Mouse (Mus musculus) heart, embryonic 15.5 days (tissue): ENCODE results near the gene Gm42791. TPM values are rescaled to one million over a fixed set of nuclear protein-coding genes. Genes with fewer than 3 reads are reported as not detected.

Experiments used
- ATAC-seq: fragments of 200-750 bp; cut with Nextera tagmentation; replicated peaks from 2 replicates; pipeline ENCODE4 v1.8.0; 2017; ENCODE audit warnings: low read depth, moderate TSS enrichment; ENCODE audit not compliant: insufficient number of reproducible peaks, insufficient read depth, low FRiP score
- H3K27ac ChIP-seq: fragments of 300-500 bp; sonication (generic); 2 replicates; pipeline ENCODE4 v1.5.1; 2015; ENCODE audit warnings: mild to moderate bottlenecking, inconsistent platforms
- H3K27me3 ChIP-seq: fragments of 300-500 bp; sonication (generic); 2 replicates; pipeline ENCODE4 v1.6.1; 2015; ENCODE audit warnings: inconsistent platforms
- H3K36me3 ChIP-seq: fragments of 300-500 bp; sonication (generic); 2 replicates; pipeline ENCODE4 v1.6.1; 2015; ENCODE audit warnings: mild to moderate bottlenecking, inconsistent platforms
- H3K4me1 ChIP-seq: fragments of 300-500 bp; sonication (generic); replicated peaks from 2 replicates; pipeline ENCODE4 v1.6.1; 2015; ENCODE audit warnings: inconsistent platforms
- H3K4me2 ChIP-seq: fragments of 300-500 bp; sonication (generic); 2 replicates; pipeline ENCODE4 v1.6.1; 2015; ENCODE audit warnings: inconsistent platforms, mild to moderate bottlenecking, moderate library complexity
- H3K4me3 ChIP-seq: fragments of 300-500 bp; sonication (generic); 2 replicates; pipeline ENCODE4 v1.5.1; 2015; ENCODE audit warnings: mild to moderate bottlenecking, inconsistent platforms
- H3K9ac ChIP-seq: fragments of 300-500 bp; sonication (generic); 2 replicates; pipeline ENCODE4 v1.6.1; 2015; ENCODE audit warnings: mild to moderate bottlenecking, inconsistent platforms
- H3K9me3 ChIP-seq: fragments of 300-500 bp; sonication (generic); replicated peaks from 2 replicates; pipeline ENCODE4 v1.6.1; 2016; ENCODE audit warnings: inconsistent platforms
- WGBS: fragments of 180-500 bp; shearing (Covaris S2); methylation state at CpG from one replicate; pipeline ENCODE4 v1.1.7; 2015; ENCODE audit warnings: mixed read lengths; 5-methylcytosine and 5-hydroxymethylcytosine counted together
- polyA plus RNA-seq: library from polyadenylated mRNA; unstranded; fragments of >200 nt; fragmentation: Nextera tagmentation; extraction: Ambion mirVana; gene quantifications from 2 replicates; pipeline ENCODE4 v1.2.1, GENCODE M21; 2015

Gene Gm42791
- polyA plus RNA-seq, 1 experiment from 2014 or later: 2.6 TPM

- no peak overlapping the region for H3K9ac ChIP-seq
- H3K4me3 ChIP-seq: no peak overlapping the region
- no peak overlapping the region for H3K27ac ChIP-seq
- H3K4me2 ChIP-seq: no peak overlapping the region
- H3K27me3 ChIP-seq: no peaks in the 10 kb centered on the region
- no peaks in the 10 kb centered on the region for H3K36me3 ChIP-seq
- no peaks in the 10 kb centered on the region for H3K9me3 ChIP-seq
- WGBS: 65% methylated on average over 9 of the region's 9 CpGs
- H3K4me1 ChIP-seq: peaks cover 16% of the 10 kb centered on the region; the same call in 1 of the 2 replicates
- ATAC-seq: no peak
Measured at GRCm38 (mm10) chr5:148948577-148948976, 46.4 kb downstream of the Gm42791 start.

- H3K27me3 ChIP-seq: no peaks in the 10 kb centered on the region
- H3K9me3 ChIP-seq: 0 out of 2 replicates have a peak, but pooled peaks cover 4% of the 10 kb centered on the region
- H3K36me3 ChIP-seq: no peaks in the 10 kb centered on the region
- H3K27ac ChIP-seq: no peak overlapping the region
- ATAC-seq: no peak
- peaks cover 11% of the 10 kb centered on the region; the same call in 1 of the 2 replicates for H3K4me1 ChIP-seq
- no peak overlapping the region for H3K9ac ChIP-seq
- H3K4me3 ChIP-seq: no peak overlapping the region
- no peak overlapping the region for H3K4me2 ChIP-seq
- 68% methylated on average over 4 of the region's 4 CpGs for WGBS
Measured at GRCm38 (mm10) chr5:148947412-148947811, 47.5 kb downstream of the Gm42791 start.

DNA sequence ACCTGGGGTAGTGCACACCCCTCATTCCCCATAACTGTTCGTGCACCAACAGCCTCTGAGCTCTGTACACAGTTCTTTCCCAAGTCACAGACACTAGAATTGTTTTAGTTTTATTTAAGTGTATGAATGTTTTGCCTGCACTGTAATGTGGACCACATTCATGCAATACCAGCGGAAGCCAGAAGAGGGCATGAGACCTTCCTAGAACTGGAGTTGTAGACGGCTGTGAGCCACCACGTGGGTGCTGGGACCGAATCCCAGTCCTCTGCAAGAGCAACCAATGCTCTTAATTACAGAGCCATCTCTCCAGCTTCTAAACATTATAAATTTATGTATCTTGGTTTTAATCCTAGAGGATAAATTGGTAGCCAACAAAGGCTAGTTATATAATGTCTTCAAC, 48.2 kb downstream of the Gm42791 start:
- no peak for ATAC-seq
- H3K4me2 ChIP-seq: no peak overlapping the region
- 0 out of 2 replicates have a peak, but pooled peaks cover 6% of the 10 kb centered on the region for H3K9me3 ChIP-seq
- 77% methylated on average over 5 of the region's 5 CpGs for WGBS
- H3K27ac ChIP-seq: no peak overlapping the region
- no peak overlapping the region for H3K9ac ChIP-seq
- no peaks in the 10 kb centered on the region for H3K27me3 ChIP-seq
- H3K36me3 ChIP-seq: no peaks in the 10 kb centered on the region
- no peak overlapping the region for H3K4me3 ChIP-seq
- H3K4me1 ChIP-seq: peaks cover 10% of the 10 kb centered on the region; the same call in 1 of the 2 replicates

DNA sequence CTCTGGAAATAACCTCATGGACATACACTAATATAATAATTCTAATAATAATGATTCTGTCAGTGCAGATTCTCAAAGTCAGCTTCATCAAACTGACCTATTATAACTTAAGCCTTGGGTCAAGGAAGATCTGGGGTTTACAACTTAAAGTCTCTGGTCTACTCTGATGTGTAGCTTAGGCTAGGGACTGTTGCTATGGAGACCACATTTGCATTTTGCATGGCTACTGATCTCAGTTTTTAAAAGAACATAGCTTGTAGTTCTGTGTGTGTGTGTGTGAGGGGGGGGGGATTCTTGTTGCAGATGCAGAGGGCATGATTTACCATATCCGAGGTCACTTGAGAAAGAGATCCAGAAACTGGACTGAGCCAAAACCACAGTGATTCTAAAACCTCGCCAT, 49.2 kb downstream of the Gm42791 start:
- Histone ChIP-seq H3K27me3 (no peaks in the 10 kb centered on the region), H3K4me2 (no peak overlapping the region), H3K36me3 (no peaks in the 10 kb centered on the region), H3K9ac (no peak overlapping the region), H3K4me3 (no peak overlapping the region), H3K4me1 (peaks cover 4% of the 10 kb centered on the region; the same call in 1 of the 2 replicates), H3K9me3 (0 out of 2 replicates have a peak, but pooled peaks cover 6% of the 10 kb centered on the region), H3K27ac (no peak overlapping the region)
- WGBS: 71% methylated on average over 2 of the region's 2 CpGs
- ATAC-seq: no peak

DNA sequence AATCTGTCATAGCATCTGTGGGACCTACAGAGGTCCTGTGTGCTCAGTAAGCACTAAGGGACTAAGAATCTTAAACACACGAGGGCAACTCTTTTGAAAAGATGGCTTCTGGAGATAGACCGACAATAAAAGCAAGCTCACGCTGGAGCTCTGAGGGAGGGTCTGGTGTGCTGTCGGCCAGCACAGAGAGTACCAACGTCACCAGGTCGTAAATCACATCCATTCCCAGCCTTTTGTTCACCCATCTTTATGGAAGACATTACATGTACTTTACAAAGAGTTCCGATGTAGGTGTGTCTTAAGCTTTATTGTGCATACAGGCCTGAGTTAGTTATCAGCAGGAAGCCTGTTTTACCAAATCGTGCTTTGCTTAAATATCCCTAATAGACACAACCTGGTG, 50.9 kb downstream of the Gm42791 start:
- Histone ChIP-seq H3K4me2 (no peak overlapping the region), H3K9ac (no peak overlapping the region), H3K4me3 (no peak overlapping the region), H3K27me3 (no peaks in the 10 kb centered on the region), H3K27ac (no peak overlapping the region), H3K36me3 (no peaks in the 10 kb centered on the region), H3K9me3 (0 out of 2 replicates have a peak, but pooled peaks cover 6% of the 10 kb centered on the region), H3K4me1 (no peaks in the 10 kb centered on the region)
- ATAC-seq: no peak
- 52% methylated on average over 8 of the region's 8 CpGs for WGBS

DNA sequence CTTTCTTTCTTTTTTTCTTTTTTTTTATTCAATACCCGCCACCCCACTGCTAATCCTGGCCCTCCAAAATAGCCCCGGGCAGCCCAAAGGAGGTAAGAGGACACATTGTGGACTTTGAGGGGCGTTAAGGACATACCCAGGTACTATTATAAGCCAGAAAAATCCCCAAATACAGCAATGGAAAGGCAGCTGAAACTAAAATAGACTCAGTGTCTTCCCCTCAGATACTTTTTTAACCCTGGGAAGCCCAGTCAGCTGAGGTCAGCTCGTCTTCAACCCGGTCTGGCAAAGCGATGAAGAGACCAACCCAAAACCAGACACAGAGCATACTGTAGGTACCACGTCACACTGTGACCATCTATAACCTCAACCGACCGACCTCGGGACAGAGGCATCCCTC, 51.5 kb downstream of the Gm42791 start:
- H3K27me3 ChIP-seq: no peaks in the 10 kb centered on the region
- H3K9me3 ChIP-seq: 0 out of 2 replicates have a peak, but pooled peaks cover 6% of the 10 kb centered on the region
- H3K4me2 ChIP-seq: no peak overlapping the region
- no peak overlapping the region for H3K9ac ChIP-seq
- H3K27ac ChIP-seq: no peak overlapping the region
- no peaks in the 10 kb centered on the region for H3K36me3 ChIP-seq
- 74% methylated on average over 10 of the region's 10 CpGs for whole genome bisulfite sequencing
- H3K4me1 ChIP-seq: no peaks in the 10 kb centered on the region
- no peak for ATAC-seq
- no peak overlapping the region for H3K4me3 ChIP-seq

DNA sequence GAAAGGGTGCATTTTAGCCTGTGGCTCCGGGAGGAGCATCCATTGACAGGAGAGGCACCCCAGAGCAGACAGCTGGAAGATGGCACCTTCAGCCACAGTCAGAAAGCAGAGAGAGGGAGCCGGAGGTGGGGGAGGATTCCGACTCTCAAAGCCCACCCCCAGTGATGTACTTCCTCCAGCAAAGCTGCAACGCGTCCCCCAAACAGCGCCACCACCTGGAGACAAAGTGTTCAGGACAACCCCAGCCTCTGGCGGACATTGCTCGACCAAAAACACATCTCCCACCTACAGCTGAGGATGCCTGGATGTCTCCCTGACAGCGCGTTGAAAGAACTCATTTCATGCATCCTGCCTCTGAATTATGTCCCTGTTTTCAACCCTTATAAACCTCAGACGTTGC, 52.0 kb downstream of the Gm42791 start:
- ATAC-seq: no peak
- H3K4me2 ChIP-seq: no peak overlapping the region
- no peaks in the 10 kb centered on the region for H3K36me3 ChIP-seq
- no peaks in the 10 kb centered on the region for H3K27me3 ChIP-seq
- no peak overlapping the region for H3K9ac ChIP-seq
- no peaks in the 10 kb centered on the region for H3K4me1 ChIP-seq
- WGBS: 69% methylated on average over 11 of the region's 11 CpGs
- 0 out of 2 replicates have a peak, but pooled peaks cover 6% of the 10 kb centered on the region for H3K9me3 ChIP-seq
- no peak overlapping the region for H3K4me3 ChIP-seq
- no peak overlapping the region for H3K27ac ChIP-seq

DNA sequence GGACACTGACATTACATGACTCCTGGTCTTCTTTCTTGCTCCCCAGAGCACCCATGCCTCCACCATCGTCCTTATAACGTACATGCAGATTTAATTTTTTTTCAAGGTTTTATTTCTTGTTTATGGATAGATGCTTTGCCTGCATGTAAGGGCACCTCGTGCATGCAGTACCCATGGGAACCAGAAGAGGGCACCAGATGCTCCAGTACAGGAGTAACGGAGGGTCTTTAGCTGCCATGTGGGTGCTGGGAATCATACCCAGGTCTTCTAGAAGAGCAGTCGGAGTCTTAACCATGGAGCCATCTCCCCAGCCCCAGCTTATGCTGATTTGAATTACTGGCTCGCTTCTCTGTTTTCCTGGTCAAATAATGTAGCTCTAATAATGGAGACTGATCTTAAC, 52.6 kb downstream of the Gm42791 start:
- no peaks in the 10 kb centered on the region for H3K27me3 ChIP-seq
- no peaks in the 10 kb centered on the region for H3K4me1 ChIP-seq
- 0 out of 2 replicates have a peak, but pooled peaks cover 6% of the 10 kb centered on the region for H3K9me3 ChIP-seq
- no peak overlapping the region for H3K4me3 ChIP-seq
- H3K9ac ChIP-seq: no peak overlapping the region
- no peak for ATAC-seq
- 94% methylated on average over 6 of the region's 6 CpGs for WGBS
- H3K27ac ChIP-seq: no peak overlapping the region
- no peak overlapping the region for H3K4me2 ChIP-seq
- no peaks in the 10 kb centered on the region for H3K36me3 ChIP-seq

DNA sequence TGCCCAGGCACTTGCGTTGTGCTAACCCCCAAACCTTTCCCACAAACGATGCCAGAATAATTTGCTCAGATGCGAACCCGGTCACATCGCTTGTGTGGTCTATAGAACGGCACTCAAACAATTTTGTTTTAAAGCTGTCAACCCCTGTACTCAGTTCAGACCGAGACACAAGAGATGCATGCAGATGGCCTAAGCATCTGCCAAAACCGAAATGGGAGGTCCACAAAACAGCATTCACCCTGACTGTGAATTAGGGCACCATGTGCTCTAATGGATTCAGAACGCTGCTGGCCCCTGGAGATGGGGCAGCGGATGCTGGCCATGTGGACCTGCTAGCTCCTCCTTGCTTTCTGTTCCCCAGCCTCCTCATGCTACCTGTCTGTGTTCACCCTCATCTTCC, 53.1 kb downstream of the Gm42791 start:
- no peaks in the 10 kb centered on the region for H3K27me3 ChIP-seq

DNA sequence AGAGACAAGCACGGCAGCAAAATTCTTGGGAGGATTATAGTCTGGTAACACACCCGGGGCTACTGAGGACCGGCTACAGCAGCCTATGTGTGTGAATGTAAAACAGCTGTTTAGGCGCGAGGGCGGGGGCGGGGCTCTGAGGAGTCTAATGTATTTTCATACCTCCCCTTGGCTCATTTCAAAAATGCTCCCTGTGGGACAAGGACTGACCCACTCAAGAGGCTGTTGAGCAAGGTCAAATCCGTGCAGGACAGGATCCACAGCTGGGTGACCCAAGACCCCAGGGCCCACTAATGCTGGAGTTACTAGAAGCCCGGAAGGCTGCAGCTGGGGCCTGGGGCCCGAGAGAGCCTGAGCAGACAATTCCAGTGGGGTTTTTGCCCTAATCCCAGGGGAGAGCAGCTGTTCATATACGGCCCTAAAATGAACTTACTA, 55.0 kb downstream of the Gm42791 start:
- Histone ChIP-seq H3K9ac (no peak overlapping the region), H3K4me1 (no peaks in the 10 kb centered on the region), H3K4me2 (no peak overlapping the region), H3K27me3 (no peaks in the 10 kb centered on the region), H3K27ac (no peak overlapping the region), H3K4me3 (no peak overlapping the region), H3K36me3 (no peaks in the 10 kb centered on the region), H3K9me3 (0 out of 2 replicates have a peak, but pooled peaks cover 6% of the 10 kb centered on the region)
- no peak for ATAC-seq
- WGBS: 65% methylated on average over 11 of the region's 11 CpGs

More for the DNA sequence above, 53.1 kb downstream of the Gm42791 start:
- H3K4me2 ChIP-seq: no peak overlapping the region
- H3K36me3 ChIP-seq: no peaks in the 10 kb centered on the region
- no peak overlapping the region for H3K27ac ChIP-seq
- WGBS: 88% methylated on average over 10 of the region's 10 CpGs
- no peak overlapping the region for H3K4me3 ChIP-seq
- no peak for ATAC-seq
- 0 out of 2 replicates have a peak, but pooled peaks cover 6% of the 10 kb centered on the region for H3K9me3 ChIP-seq
- no peak overlapping the region for H3K9ac ChIP-seq
- no peaks in the 10 kb centered on the region for H3K4me1 ChIP-seq

DNA sequence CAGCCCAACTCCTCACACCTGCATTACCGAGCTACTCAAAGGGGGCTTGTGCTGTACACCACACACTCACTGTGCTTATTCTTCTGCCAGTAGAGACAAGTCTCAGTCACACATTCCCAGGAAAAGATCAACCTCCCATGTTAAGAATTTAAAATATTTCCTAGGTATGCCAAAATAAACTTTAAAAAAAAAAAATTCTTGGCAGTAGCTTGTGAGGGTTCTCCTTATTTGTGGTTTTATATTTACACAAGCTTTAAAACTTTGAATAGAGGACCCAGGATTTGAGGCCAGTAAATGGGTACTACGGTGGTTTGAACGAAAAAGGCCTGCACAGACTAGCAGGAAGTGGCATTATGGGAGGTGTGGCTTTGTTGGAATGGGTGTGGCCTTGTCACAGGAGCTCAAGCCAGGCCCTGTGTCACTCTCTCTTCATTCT, 58.4 kb downstream of the Gm42791 start:
- no peak overlapping the region for H3K4me3 ChIP-seq
- H3K9me3 ChIP-seq: no peaks in the 10 kb centered on the region
- WGBS: 68% methylated on average over 3 of the region's 3 CpGs
- H3K27ac ChIP-seq: no peak overlapping the region
- H3K4me1 ChIP-seq: no peaks in the 10 kb centered on the region
- no peaks in the 10 kb centered on the region for H3K36me3 ChIP-seq
- no peak for ATAC-seq
- no peak overlapping the region for H3K4me2 ChIP-seq
- no peak overlapping the region for H3K9ac ChIP-seq
- no peaks in the 10 kb centered on the region for H3K27me3 ChIP-seq

GRCm38 (mm10) chr5:148935871-148936270, 59.1 kb downstream of the Gm42791 start:
- Histone ChIP-seq H3K4me1 (no peaks in the 10 kb centered on the region), H3K27me3 (no peaks in the 10 kb centered on the region), H3K9me3 (no peaks in the 10 kb centered on the region), H3K27ac (no peak overlapping the region), H3K36me3 (no peaks in the 10 kb centered on the region), H3K4me2 (no peak overlapping the region), H3K9ac (no peak overlapping the region), H3K4me3 (no peak overlapping the region)
- ATAC-seq: no peak
- 82% methylated on average over 6 of the region's 6 CpGs for WGBS
